Mouse (Mus musculus) layer of hippocampus, postnatal 36 days (tissue): Measurements from ENCODE around the gene Cactin. TPM values are rescaled to one million over a fixed set of nuclear protein-coding genes. Genes with fewer than 3 reads are reported as not detected.

Experiments
- DNase-seq, 2 experiments: peaks; one replicate each; pipeline ENCODE4 v3.0.0; 2022
- total RNA-seq, 2 experiments: library from RNA; stranded (reverse); gene quantifications; 2 replicates each; pipeline ENCODE4 v1.2.3; 2021

Gene Cactin
- total RNA-seq = 10 to 100 TPM; 28.9 to 30.1 TPM

- DNase-seq = peak; percentile 99 to 100
Measured at GRCm38 (mm10) chr10:81320550-81321347, at the start of gene Cactin. Gene Cactin (plus strand): TSS chr10:81321103.

- DNase-seq = no peak
Measured at GRCm38 (mm10) chr10:81272356-81272755, 48.5 kb upstream of the Cactin start.

- no peak for DNase-seq
Measured at GRCm38 (mm10) chr10:81273842-81274241, 47.1 kb upstream of the Cactin start.

GRCm38 (mm10) chr10:81277676-81278075 lies 43.2 kb upstream of the Cactin start:
- DNase-seq = no peak

- no peak for DNase-seq
Measured at GRCm38 (mm10) chr10:81279496-81279895, 41.4 kb upstream of the Cactin start.

GRCm38 (mm10) chr10:81284189-81284588 lies 36.7 kb upstream of the Cactin start:
- DNase-seq = no peak

GRCm38 (mm10) chr10:81284719-81285118 lies 36.2 kb upstream of the Cactin start:
- DNase-seq = no peak

GRCm38 (mm10) chr10:81285694-81286450 lies 35.0 kb upstream of the Cactin start:
- DNase-seq = peak; percentile 80 to 81

- DNase-seq = no peak
Measured at GRCm38 (mm10) chr10:81286586-81286985, 34.3 kb upstream of the Cactin start.

- no peak for DNase-seq
Measured at GRCm38 (mm10) chr10:81287513-81288157, 33.3 kb upstream of the Cactin start.

GRCm38 (mm10) chr10:81288601-81289000 lies 32.3 kb upstream of the Cactin start:
- no peak for DNase-seq

- peak in 1 of 2 experiments; percentile 66 for DNase-seq
Measured at GRCm38 (mm10) chr10:81289278-81289677, 31.6 kb upstream of the Cactin start.

- no peak for DNase-seq
Measured at GRCm38 (mm10) chr10:81289811-81290210, 31.1 kb upstream of the Cactin start.

- no peak for DNase-seq
Measured at GRCm38 (mm10) chr10:81290698-81291460, 30.0 kb upstream of the Cactin start.

- DNase-seq = no peak
Measured at GRCm38 (mm10) chr10:81291511-81292104, 29.3 kb upstream of the Cactin start, which contains the start of gene Tjp3. Gene Tjp3 (minus strand): TSS chr10:81291581.

- DNase-seq = peak; percentile 99 to 100
Measured at GRCm38 (mm10) chr10:81292554-81293333, 28.2 kb upstream of the Cactin start, which contains the start of gene Pip5k1c. Gene Pip5k1c (plus strand): TSS chr10:81292963.

GRCm38 (mm10) chr10:81293334-81294030 lies 27.4 kb upstream of the Cactin start:
- no peak for DNase-seq

- no peak for DNase-seq
Measured at GRCm38 (mm10) chr10:81294442-81294841, 26.5 kb upstream of the Cactin start.

GRCm38 (mm10) chr10:81295185-81295584 lies 25.7 kb upstream of the Cactin start:
- no peak for DNase-seq

GRCm38 (mm10) chr10:81297246-81297645 lies 23.7 kb upstream of the Cactin start:
- no peak for DNase-seq
